Mouse (Mus musculus) adipocyte (in vitro differentiated cells): ENCODE measurements around the gene Zfp458.
A peak's percentile ranks its signal among the peaks of the same experiment; 100 is the strongest.
"Not testable (repeated sequence)": the region's sequence is repeated elsewhere in the genome, so short reads cannot be mapped to it uniquely, and the experiment has no call there.

Source experiments
- DNase-seq: peaks from one replicate; pipeline ENCODE4 v3.0.0-alpha.2; 2016; ENCODE audit warnings: low spot score

The Zfp458 gene

GRCm38 (mm10) chr13:67278314-67278713 is at the start of gene Zfp458:
TSS of gene Zfp458 (minus strand) at chr13:67278466.
- peak; percentile 20 for DNase-seq

GRCm38 (mm10) chr13:67306718-67307117 is 28.5 kb upstream of the Zfp458 start:
- no peak for DNase-seq

GRCm38 (mm10) chr13:67305822-67306672 is 27.8 kb upstream of the Zfp458 start, which contains the start of gene Zfp457:
TSS of gene Zfp457 (minus strand) at chr13:67306485.
- DNase-seq, result peak; percentile 92

GRCm38 (mm10) chr13:67269383-67270065 is 8.7 kb downstream of the Zfp458 start:
- DNase-seq, result not testable (repeated sequence)

GRCm38 (mm10) chr13:67268568-67269369 is 9.5 kb downstream of the Zfp458 start:
- DNase-seq, result peak; percentile 70

GRCm38 (mm10) chr13:67214015-67214607 is 64.2 kb downstream of the Zfp458 start:
- DNase-seq, result peak; percentile 12
